Mouse (Mus musculus): ENCODE data around the gene Sf3b4. TPM values are rescaled to one million over a fixed set of nuclear protein-coding genes. Genes with fewer than 3 reads are reported as not detected.
A peak's percentile ranks its signal among the peaks of the same experiment; 100 is the strongest.

The Sf3b4 gene
- polyA plus RNA-seq, 1 experiment from 2014 or later = 186 TPM

DNA sequence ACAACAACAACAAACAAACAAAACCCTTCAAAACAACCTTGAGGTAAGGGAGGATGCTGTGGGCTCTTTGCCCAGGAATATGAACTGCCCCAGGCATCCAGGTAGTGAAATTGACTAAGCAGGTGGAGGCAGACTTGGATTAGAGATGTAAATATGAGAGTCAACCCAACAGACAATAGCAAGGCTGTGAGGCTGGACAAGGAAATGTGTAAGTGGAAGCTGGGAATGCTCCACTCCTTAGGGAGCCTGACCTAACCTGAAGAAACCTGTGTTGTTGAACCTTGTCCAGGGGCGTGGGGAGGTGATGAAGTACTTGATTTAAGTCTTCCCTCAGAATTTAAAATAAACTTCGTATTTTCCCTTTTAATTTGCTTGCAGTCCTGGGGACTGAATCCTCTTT lies 6.8 kb downstream of the Sf3b4 start:
- no peak overlapping the region for H3K4me2 ChIP-seq (replicated peaks)
- no peaks in the 10 kb centered on the region for H3K9me3 ChIP-seq
- ATAC-seq (ENCODE audit: low FRiP score, low read depth) = no peak
- H3K4me3 ChIP-seq = no peak overlapping the region
- H3K9ac ChIP-seq = no peak overlapping the region
- H3K36me3 ChIP-seq = peaks cover 46% of the 10 kb centered on the region
- H3K27ac ChIP-seq = no peak overlapping the region
- H3K27me3 ChIP-seq = no peaks in the 10 kb centered on the region
- peaks cover 35% of the 10 kb centered on the region for H3K4me1 ChIP-seq
- WGBS = 87% methylated on average over 2 of the region's 2 CpGs

- no peak overlapping the region for H3K4me2 ChIP-seq (replicated peaks)
- H3K27ac ChIP-seq = no peak overlapping the region
- WGBS = 70% methylated on average over 4 of the region's 4 CpGs
- no peaks in the 10 kb centered on the region for H3K9me3 ChIP-seq
- no peak overlapping the region for H3K4me3 ChIP-seq
- H3K36me3 ChIP-seq = peaks cover 40% of the 10 kb centered on the region
- no peak overlapping the region for H3K9ac ChIP-seq
- peaks cover 29% of the 10 kb centered on the region for H3K4me1 ChIP-seq
- ATAC-seq (ENCODE audit: low FRiP score, low read depth) = no peak
- no peaks in the 10 kb centered on the region for H3K27me3 ChIP-seq
Observed at GRCm38 (mm10) chr3:96179531-96179930, 7.4 kb downstream of the Sf3b4 start.

DNA sequence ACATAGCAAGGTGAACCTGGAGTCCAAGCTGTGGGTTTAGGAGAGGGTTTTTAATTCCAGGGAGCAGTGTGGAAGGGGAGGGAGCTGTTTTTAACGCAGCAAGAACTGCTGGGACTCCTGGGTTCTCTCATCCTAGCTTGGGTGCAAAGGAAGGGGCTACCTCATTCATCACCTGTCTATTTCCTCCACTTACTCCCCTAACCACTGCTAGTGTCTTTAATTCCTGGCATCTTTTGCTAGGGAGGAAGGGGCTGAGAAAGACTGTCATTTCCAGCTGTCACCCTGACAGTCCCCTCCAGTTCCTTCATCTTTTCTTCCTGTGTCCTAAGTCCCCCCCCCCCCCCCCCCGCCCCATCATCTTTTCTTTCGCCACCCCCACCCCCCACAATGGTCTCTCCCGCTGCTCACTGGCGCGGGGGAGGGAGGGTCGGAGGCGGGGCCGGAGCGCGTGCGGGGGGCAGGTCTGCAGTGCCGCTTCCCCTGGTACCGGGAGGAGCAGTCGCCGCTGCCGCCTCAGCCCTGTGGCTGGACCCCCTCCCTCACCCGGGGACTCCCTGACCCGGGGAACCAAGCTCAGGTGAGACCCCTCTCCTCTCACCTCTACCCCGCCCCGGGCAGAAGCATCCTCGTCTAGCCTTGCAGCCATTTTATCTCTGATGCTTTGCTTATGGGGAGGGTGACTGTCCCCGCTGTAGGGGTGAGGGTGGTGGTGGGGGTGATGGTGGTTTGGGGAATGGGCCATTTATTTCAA lies 8.8 kb downstream of the Sf3b4 start, which contains the start of gene Sv2a:
Sv2a (plus strand) TSS at position 425 of the 751 bp plus-strand sequence.
- WGBS = 1% methylated on average over 14 of the region's 23 CpGs
- ATAC-seq (ENCODE audit: low FRiP score, low read depth) = peak; percentile 12; the same call in 1 of the 2 replicates

DNA sequence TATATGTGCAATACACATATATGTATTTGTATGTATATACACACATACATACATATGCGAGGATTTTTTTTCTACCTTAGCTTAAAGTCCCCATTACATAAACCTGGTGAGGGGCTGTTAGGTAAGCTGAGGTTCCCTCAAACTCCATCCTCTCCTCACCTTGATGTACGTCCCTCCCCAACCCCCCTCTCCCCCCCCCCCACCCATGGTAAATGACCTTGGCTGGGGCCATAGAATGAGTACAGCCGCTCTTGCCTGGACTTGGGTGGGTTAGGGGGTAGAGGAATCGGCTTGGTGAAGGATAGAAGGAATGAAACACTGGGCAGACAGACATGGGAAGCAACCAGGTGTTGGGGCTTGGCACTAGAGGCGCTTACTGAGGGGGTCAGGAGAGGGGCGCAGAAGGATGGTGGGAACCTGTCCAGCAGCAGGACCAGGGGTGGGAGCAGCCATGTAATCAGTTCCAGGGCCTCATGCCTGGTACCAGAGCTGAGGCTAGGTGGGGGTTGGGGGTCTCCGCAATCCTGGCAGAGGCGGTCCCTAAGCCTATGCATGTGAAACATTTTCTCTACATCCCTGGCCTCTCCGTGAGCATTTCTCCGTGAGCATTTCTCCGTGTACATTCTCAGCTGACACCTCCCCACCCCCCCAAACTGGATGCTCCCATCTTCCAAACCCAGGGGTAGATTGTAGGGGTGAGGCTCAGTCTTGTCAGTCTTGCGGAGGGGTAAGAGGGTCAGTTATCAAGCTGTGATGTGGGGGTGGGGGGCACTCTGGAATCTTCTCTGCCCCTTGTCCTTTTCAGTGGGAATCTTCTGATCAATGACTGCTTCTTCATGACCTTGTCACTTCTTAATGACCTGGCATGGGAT lies 9.6 kb downstream of the Sf3b4 start:
- H3K4me2 ChIP-seq (replicated peaks) = peak overlapping the region; percentile 87
- H3K27me3 ChIP-seq = no peaks in the 10 kb centered on the region
- no peaks in the 10 kb centered on the region for H3K9me3 ChIP-seq
- no peak overlapping the region for H3K27ac ChIP-seq
- ATAC-seq (ENCODE audit: low FRiP score, low read depth) = peak; percentile 29; the same call in 1 of the 2 replicates
- peak overlapping the region; percentile 61 for H3K4me3 ChIP-seq
- H3K36me3 ChIP-seq = peaks cover 26% of the 10 kb centered on the region
- WGBS = 29% methylated on average over 12 of the region's 12 CpGs
- H3K4me1 ChIP-seq = peaks cover 24% of the 10 kb centered on the region
- H3K9ac ChIP-seq = peak overlapping the region; percentile 81

More for the DNA sequence above, 8.8 kb downstream of the Sf3b4 start, which contains the start of gene Sv2a:
- H3K9me3 ChIP-seq = no peaks in the 10 kb centered on the region
- H3K4me1 ChIP-seq = peaks cover 24% of the 10 kb centered on the region
- peak within 1 kb of the TSS; percentile 81 for H3K9ac ChIP-seq
- H3K27me3 ChIP-seq = no peaks in the 10 kb centered on the region
- H3K27ac ChIP-seq = 0 out of 2 replicates have a peak within 1 kb of the TSS, but pooled peaks have one; percentile 15
- H3K36me3 ChIP-seq = peaks cover 34% of the 10 kb centered on the region
- H3K4me3 ChIP-seq = peak within 1 kb of the TSS; percentile 61
- H3K4me2 ChIP-seq (replicated peaks) = peak within 1 kb of the TSS; percentile 87

GRCm38 (mm10) chr3:96182382-96182776 lies 10.2 kb downstream of the Sf3b4 start:
- Histone ChIP-seq H3K36me3 (peaks cover 22% of the 10 kb centered on the region), H3K27ac (no peak overlapping the region), H3K4me1 (peaks cover 24% of the 10 kb centered on the region), H3K4me3 (peak overlapping the region; percentile 61), H3K4me2 (replicated peaks) (peak overlapping the region; percentile 87), H3K27me3 (no peaks in the 10 kb centered on the region), H3K9me3 (no peaks in the 10 kb centered on the region), H3K9ac (no peak overlapping the region; the same call in 1 of the 2 replicates)
- WGBS = 26% methylated on average over 4 of the region's 4 CpGs
- no peak for ATAC-seq (ENCODE audit: low FRiP score, low read depth)

DNA sequence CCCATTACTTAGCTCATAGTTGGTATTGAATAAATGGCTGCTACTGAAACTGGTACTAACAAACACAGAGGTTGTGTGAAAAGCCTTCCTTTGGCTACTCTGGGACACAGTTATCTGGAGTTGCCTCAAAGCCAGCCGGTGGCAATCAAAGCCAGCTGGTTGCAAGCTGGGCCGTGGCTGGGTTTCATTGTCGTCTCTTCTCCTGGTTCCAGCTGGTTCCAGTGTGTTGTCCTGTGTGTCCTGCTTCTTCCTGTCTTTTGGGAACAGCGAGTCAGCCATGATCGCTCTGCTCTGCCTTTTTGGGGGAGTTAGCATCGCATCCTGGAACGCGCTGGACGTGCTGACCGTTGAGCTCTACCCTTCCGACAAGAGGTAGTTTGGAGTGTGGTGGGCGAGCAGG lies 20.8 kb downstream of the Sf3b4 start:
- Histone ChIP-seq H3K9me3 (0 out of 2 replicates have a peak, but pooled peaks cover 5% of the 10 kb centered on the region), H3K4me3 (no peak overlapping the region), H3K27me3 (no peaks in the 10 kb centered on the region), H3K9ac (no peak overlapping the region), H3K27ac (no peak overlapping the region), H3K4me1 (peaks cover 11% of the 10 kb centered on the region), H3K4me2 (replicated peaks) (no peak overlapping the region), H3K36me3 (peaks cover 23% of the 10 kb centered on the region)
- WGBS = 47% methylated on average over 12 of the region's 12 CpGs
- ATAC-seq (ENCODE audit: low FRiP score, low read depth) = no peak

DNA sequence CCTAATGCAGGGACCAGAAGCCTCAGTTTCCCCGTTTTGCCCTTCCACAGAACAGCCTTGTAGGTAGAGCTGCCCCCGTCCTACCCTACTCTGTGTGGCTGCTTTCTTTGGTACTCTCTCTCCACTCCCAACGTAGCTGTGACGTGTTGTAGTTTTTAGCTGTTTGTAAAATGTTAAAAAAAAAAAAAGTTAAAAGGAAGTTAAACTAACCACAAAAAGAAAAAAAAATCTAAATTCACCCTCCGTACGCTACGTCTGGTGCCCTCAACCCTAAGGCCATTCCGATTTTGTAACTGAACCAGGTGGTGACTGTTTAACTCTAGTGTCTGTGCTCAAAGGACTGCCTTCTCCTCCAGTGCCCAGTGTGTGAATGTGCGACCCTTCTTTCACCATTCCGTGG lies 22.8 kb downstream of the Sf3b4 start:
- H3K4me2 ChIP-seq (replicated peaks) = no peak overlapping the region
- peaks cover 14% of the 10 kb centered on the region for H3K4me1 ChIP-seq
- no peak for ATAC-seq (ENCODE audit: low FRiP score, low read depth)
- 0 out of 2 replicates have a peak, but pooled peaks cover 5% of the 10 kb centered on the region for H3K9me3 ChIP-seq
- H3K27me3 ChIP-seq = no peaks in the 10 kb centered on the region
- WGBS = 85% methylated on average over 10 of the region's 10 CpGs
- H3K36me3 ChIP-seq = peaks cover 13% of the 10 kb centered on the region
- H3K9ac ChIP-seq = no peak overlapping the region
- H3K4me3 ChIP-seq = no peak overlapping the region
- no peak overlapping the region for H3K27ac ChIP-seq

- no peak for ATAC-seq (ENCODE audit: low FRiP score, low read depth)
- 0 out of 2 replicates have a peak, but pooled peaks cover 5% of the 10 kb centered on the region for H3K9me3 ChIP-seq
- peak overlapping the region; percentile 70; the same call in 1 of the 2 replicates for H3K4me3 ChIP-seq
- 93% methylated on average over 11 of the region's 11 CpGs for WGBS
- peak overlapping the region; percentile 94 for H3K4me2 ChIP-seq (replicated peaks)
- H3K27ac ChIP-seq = no peak overlapping the region
- H3K36me3 ChIP-seq = peaks cover 9% of the 10 kb centered on the region
- H3K9ac ChIP-seq = no peak overlapping the region
- H3K27me3 ChIP-seq = no peaks in the 10 kb centered on the region
- H3K4me1 ChIP-seq = peaks cover 14% of the 10 kb centered on the region
Observed at GRCm38 (mm10) chr3:96195616-96196313, 23.6 kb downstream of the Sf3b4 start.

GRCm38 (mm10) chr3:96196437-96197128 lies 24.5 kb downstream of the Sf3b4 start:
- Histone ChIP-seq H3K4me1 (peaks cover 14% of the 10 kb centered on the region), H3K27ac (peak overlapping the region; percentile 95), H3K9me3 (0 out of 2 replicates have a peak, but pooled peaks cover 5% of the 10 kb centered on the region), H3K4me2 (replicated peaks) (peak overlapping the region; percentile 94), H3K9ac (peak overlapping the region; percentile 88), H3K36me3 (peaks cover 5% of the 10 kb centered on the region), H3K4me3 (peak overlapping the region; percentile 70), H3K27me3 (no peaks in the 10 kb centered on the region)
- 16% methylated on average over 27 of the region's 27 CpGs for WGBS
- no peak; the same call in 1 of the 2 replicates for ATAC-seq (ENCODE audit: low FRiP score, low read depth)

DNA sequence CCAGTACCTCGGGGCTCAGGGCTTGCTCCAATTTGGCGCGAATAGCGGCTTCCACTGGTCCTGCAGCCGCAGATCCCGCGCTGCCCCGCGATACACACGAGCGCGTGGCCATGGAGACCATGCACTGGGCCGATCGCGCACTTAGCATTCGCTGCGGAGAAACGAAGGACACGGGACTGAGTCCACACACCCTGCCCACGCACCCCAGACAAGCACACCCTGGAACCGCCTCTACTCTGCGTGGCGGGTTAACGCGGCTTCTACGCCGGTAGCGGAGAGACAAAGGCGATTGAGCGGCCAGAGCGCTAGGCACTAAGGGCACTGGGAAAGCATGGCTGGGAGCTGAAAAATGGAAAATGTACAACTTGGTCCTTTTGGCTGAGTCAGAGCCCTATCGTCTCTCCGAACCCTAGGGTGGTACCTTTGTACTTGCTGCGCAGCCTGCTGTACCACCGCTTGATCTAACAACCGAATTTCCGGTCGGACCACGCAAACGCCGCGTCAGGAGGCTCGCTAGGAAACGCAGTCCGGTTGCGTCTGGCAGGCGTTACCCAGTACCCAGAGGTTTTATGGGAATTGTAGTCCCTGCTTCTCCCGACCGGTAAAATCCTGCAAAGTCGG lies 25.1 kb downstream of the Sf3b4 start:
- peak overlapping the region; percentile 70 for H3K4me3 ChIP-seq
- peak overlapping the region; percentile 95 for H3K27ac ChIP-seq
- peaks cover 14% of the 10 kb centered on the region for H3K4me1 ChIP-seq
- H3K36me3 ChIP-seq = peaks cover 5% of the 10 kb centered on the region
- peak overlapping the region; percentile 94 for H3K4me2 ChIP-seq (replicated peaks)
- peak; percentile 93 for ATAC-seq (ENCODE audit: low FRiP score, low read depth)
- peak overlapping the region; percentile 88 for H3K9ac ChIP-seq
- H3K9me3 ChIP-seq = 0 out of 2 replicates have a peak, but pooled peaks cover 5% of the 10 kb centered on the region
- WGBS = under 1% methylated on average over 50 of the region's 50 CpGs
- H3K27me3 ChIP-seq = no peaks in the 10 kb centered on the region

Measured in limb, embryonic 13.5 days (tissue).